Mouse (Mus musculus) CD4-positive naive resting alpha-beta T cell, adult 57 days (primary cell): ENCODE data around the gene Polr1e. TPM values are rescaled to one million over a fixed set of nuclear protein-coding genes. Genes with fewer than 3 reads are reported as not detected.

Experiments
- total RNA-seq: library from RNA; stranded (reverse); gene quantifications from one replicate; pipeline ENCODE4 v1.2.4, GENCODE M21; 2023

Polr1e gene
- total RNA-seq: 27.3 TPM

GRCm38 (mm10) chr4:45018452-45018980 lies at the start of gene Polr1e:
Gene Polr1e, plus strand, starts transcription at chr4:45018583.

GRCm38 (mm10) chr4:44981280-44981973 lies 37.0 kb upstream of the Polr1e start, which contains the start of gene Grhpr:
Gene Grhpr, plus strand, starts transcription at chr4:44981395.

GRCm38 (mm10) chr4:45012105-45012975 lies 6.0 kb upstream of the Polr1e start, which contains the start of gene Zbtb5:
Gene Zbtb5, minus strand, starts transcription at chr4:45012412.

GRCm38 (mm10) chr4:45084021-45084894 lies 65.9 kb downstream of the Polr1e start, which contains the start of gene Fbxo10:
Gene Fbxo10, minus strand, starts transcription at chr4:45084604.

Other genes with a start within 250 kb of the Polr1e start
- gene Grhpr, start 37.2 kb upstream of the Polr1e start, total RNA-seq: 14.4 TPM
- 9.6 TPM for gene Zbtb5, start 6.2 kb upstream of the Polr1e start, total RNA-seq
- 4.3 TPM for gene Fbxo10, start 66.0 kb downstream of the Polr1e start, total RNA-seq
- 50.6 TPM for gene Tomm5, start 89.5 kb downstream of the Polr1e start, total RNA-seq
- 1.1 TPM for gene Frmpd1, start 166.3 kb downstream of the Polr1e start, total RNA-seq